Mouse (Mus musculus) fibroblast of lung, adult 2 months (primary cell): ENCODE results near the gene Poldip3.

ENCODE experiments used
- DNase-seq: peaks from one replicate; pipeline ENCODE4 v3.0.0-alpha.2; 2011; ENCODE audit warnings: low read depth

The Poldip3 gene

DNA sequence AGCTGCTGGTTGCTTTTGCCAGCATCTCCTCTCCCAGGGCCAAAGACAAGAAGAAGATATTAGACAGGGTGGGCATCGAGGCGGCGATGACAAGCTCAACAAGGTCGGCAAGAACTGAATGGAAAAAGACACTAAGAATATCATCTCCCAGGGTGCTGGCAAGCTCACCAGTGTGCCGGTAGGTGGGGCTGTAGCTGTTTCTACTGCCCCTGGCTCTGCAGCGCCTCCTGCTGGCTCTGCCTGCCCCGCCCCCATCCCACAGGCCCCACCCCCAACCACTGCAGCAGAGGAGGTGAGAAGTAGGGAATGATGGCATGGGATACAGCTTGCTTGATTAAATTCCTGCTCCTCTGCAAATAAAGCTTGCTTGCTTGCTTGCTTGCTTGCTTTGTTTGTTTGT, 63.3 kb downstream of the Poldip3 start:
- DNase-seq = no peak

DNA sequence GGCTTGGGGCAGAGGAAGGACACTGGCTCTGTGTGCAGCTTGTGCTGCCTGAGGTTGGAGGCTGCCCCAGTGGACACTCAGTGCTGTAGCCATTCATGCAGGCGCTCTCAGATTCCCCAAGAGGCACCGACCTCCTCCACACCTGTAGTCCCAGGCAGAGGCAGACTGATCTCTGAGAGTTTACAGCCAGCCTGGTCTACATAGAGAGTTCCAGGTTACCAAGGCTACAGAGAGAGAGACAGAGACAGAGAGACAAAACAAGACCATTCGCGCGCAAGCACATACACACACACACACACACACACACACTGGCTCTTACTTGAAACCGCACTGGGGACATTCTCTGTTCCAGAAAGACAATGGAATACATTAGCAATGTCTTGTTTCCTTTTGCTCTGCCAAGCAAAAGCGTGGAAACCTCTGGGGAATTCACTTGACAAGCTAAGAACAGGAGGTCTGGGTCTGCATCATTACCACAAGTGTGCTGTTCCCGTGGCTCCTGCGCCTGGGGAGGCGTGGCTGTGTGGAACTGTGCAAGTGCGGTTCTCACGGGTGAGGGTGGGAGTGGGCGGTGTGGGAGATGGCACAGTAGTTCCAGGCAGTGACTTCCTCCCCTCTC, 65.1 kb downstream of the Poldip3 start:
- DNase-seq = peak; percentile 22

DNA sequence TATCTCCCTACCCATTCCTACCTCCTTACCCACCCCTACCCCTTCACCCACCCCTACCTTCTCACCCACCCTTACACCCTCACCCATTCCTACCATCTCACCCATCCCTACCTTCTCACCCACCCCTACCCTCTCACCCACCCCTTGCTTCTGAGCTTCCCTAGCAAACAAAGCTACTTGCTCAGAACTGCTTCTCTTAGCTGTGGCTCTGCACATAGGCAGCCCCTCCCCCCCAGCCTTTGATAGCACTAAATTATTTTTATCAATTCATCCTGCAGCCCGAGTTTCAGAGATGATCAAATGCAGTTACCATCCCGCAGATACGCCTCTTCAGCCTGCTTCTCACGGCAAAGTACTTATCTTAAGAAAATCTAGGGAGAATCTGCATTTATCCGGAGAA, 65.7 kb downstream of the Poldip3 start:
- DNase-seq = no peak
